Mouse (Mus musculus) mesoderm, embryonic 11.5 days (tissue): Measurements from ENCODE around the gene Lyar.

ENCODE experiments used
- DNase-seq: peaks from one replicate; pipeline ENCODE4 v3.0.0-alpha.2; 2012; ENCODE audit warnings: low read depth, low spot score

Gene Lyar

DNA sequence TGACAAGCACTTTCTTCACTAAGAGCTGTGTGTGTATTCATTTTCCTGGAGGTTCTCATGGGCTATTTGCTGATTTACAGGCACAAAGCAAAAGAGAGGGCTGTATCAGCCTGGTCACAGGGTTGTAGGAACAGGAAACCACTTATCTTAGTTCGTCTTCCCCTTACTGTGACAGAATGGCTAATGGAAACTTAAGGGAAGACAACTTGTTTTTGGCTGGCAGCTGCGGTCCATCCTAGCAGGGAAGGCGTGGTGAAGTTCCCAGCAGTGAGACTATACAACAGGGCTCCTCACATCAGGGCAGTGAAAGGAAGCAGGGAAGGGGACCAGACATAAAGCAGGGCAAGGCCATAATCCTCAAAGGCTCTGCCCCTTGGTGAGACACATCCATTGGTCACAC is 35.4 kb downstream of the Lyar start:
- DNase-seq = no peak

GRCm38 (mm10) chr5:38256551-38256950 is 36.3 kb downstream of the Lyar start:
- no peak for DNase-seq

DNA sequence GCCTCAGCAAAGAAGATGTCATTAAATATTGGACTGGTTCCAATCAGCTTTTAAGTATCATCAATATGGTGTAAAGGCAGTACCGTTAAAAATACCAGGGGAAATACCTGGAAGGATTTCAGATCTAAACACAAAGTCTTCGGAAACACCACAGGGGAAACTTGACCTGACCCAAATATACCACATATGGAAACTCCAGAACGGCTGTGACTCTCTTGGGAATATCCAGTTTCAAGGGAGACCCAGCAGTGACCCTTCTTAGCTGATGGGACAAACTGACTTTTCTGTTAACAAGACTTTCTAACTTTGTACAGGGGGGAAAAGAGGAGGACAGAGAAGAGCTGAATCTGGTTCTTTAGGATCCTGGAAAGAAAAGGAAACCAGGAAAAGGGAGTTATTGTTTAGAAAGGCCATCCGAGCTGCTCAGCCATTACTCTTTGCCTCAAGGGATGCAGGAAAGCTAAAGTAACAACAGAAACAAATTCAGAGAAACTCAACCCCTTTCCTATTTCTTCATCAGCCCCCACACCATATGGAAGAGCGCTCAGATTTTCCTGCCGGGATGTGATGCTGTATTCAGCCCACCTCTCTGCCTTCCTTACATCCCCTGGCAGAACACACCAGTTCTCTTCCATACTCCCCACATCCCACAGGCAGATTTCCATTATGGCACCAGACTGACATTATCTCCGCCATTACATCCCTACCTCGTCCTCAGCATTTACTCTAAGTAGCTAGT is 37.9 kb downstream of the Lyar start:
- DNase-seq = no peak

DNA sequence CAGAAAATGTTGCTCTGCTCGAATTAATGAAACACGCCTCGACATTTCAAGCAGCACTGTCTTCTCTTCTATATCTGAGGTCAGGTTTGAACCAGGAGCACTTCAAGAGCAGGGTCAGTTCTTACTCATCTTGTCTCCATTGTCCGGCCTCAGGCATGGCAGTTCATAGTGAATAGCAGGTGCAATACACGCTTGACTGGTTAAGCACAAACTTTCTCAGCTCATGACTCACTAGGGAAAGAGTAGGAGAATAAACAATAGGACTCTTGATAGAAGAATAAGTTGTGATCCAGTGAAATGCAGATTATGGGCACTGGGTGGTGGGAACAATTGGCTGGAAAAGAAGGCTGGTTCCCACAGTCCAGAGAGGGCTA is 38.5 kb downstream of the Lyar start:
- no peak for DNase-seq

GRCm38 (mm10) chr5:38259455-38260106 is 39.3 kb downstream of the Lyar start:
- no peak for DNase-seq

GRCm38 (mm10) chr5:38260107-38260682 is 39.9 kb downstream of the Lyar start, which contains the start of gene Tmem128:
Gene Tmem128, plus strand, starts transcription at chr5:38260185.
- peak; percentile 61 for DNase-seq

- DNase-seq = no peak
These were observed 50.7 kb downstream of the Lyar start for GRCm38 (mm10) chr5:38270942-38271341.

DNA sequence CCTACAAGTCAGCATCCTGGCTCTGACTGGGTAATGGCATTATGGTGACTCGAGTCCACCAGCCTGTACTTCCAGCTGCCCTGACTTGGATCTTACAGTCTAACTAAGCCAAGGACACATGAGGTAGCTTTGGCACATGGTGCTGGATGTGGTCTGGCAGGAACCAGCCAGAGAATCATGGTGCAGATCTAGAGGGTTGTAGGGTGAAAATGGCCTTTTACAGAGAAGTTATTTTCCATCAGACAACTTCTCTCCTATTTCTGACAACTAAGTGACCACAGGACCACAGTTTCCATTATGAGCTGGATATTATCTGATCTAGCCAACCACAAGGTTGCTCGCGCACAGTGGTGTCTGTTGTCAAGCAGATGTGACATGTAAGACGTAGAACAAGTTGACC is 53.6 kb downstream of the Lyar start:
- DNase-seq = no peak

- no peak for DNase-seq
These were observed 55.5 kb downstream of the Lyar start, which contains the start of gene Otop1 for GRCm38 (mm10) chr5:38275771-38276170. Gene Otop1, plus strand, starts transcription at chr5:38275972.

- DNase-seq = no peak
These were observed 56.2 kb downstream of the Lyar start for GRCm38 (mm10) chr5:38276451-38276850.

GRCm38 (mm10) chr5:38277098-38277866 is 57.0 kb downstream of the Lyar start:
- no peak for DNase-seq

DNA sequence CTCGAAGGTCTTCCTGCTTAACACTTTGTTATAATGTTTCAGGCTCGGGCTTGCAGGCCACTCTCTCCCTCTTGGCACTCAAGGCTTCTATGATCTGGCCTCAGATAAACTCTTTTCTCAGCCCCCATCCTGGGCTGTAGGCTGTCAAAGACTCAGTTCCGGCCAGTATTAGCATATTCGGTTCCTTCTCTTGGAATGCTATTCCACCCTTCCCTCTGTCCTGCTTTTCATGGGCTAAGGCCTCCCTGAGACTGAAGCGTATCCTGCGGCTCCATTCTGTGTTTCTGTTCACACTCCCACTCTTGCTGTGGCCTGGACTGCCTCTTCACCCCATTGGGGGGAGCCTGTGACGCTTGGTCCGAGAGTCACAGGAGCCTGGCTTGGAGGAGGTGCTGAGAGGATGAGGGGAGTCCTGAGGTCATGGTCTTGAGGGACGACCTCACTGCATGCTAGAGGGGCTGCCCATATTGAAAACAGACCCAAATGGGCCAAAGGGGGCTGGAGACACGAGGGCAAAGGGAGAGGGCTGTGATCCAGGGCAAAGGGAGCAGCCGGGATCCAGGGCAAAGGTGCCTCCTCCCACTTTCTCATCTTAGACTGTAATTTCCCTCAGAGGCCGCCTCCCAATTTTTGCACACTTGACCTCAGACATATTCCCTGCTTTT is 57.8 kb downstream of the Lyar start:
- no peak for DNase-seq

GRCm38 (mm10) chr5:38280075-38280474 is 59.8 kb downstream of the Lyar start:
- DNase-seq = no peak
